Mouse (Mus musculus): ENCODE measurements around the gene Dao. TPM values are rescaled to one million over a fixed set of nuclear protein-coding genes. Genes with fewer than 3 reads are reported as not detected.

The Dao gene
- polyA plus RNA-seq, 1 experiment = 0.06 TPM

GRCm38 (mm10) chr5:114067982-114068381 is 64.5 kb downstream of the Dao start:
- peak overlapping the region; percentile 90 for H3K4me3 ChIP-seq (ENCODE audit: control insufficient read depth, low read depth, low read length)
- TF ChIP-seq CTCF (IDR thresholded peaks at IDR 0.05; ENCODE audit: control insufficient read depth, insufficient read depth, insufficient replicate concordance, low read depth, low read length) (no peak), POLR2A (IDR thresholded peaks at IDR 0.05; ENCODE audit: control insufficient read depth, low read depth, low read length) (no peak)
- H3K36me3 ChIP-seq (ENCODE audit: control insufficient read depth, insufficient read depth, low read length) = no peaks in the 10 kb centered on the region
- no peak overlapping the region for H3K27ac ChIP-seq (ENCODE audit: control insufficient read depth, insufficient read depth, low read depth, low read length)
- no peaks in the 10 kb centered on the region for H3K27me3 ChIP-seq (ENCODE audit: control insufficient read depth, insufficient read depth, low read length)
- H3K4me1 ChIP-seq (ENCODE audit: control insufficient read depth, insufficient read depth, low read length) = peaks cover 2% of the 10 kb centered on the region; the same call in 1 of the 2 replicates

DNA sequence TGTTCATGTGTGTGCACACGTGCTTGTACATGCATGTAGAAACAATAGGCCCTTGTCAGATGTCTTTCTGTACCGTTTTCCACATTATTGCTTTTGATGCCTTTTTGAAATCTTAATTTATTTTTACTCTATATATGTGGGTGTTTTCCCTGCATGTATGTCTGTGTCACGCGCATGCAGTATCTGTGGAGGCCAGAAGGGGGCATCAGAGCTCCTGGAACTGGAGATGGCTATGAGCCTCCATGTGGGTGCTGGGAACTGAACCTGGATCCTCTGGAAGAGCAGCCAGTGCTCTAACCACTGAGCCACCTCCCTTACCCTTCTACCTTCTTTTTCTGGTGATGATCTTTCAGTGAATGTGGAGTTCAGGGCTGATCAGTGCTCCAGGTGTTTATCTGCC is 67.4 kb downstream of the Dao start:
- H3K27ac ChIP-seq (ENCODE audit: control insufficient read depth, insufficient read depth, low read depth, low read length) = no peak overlapping the region
- H3K27me3 ChIP-seq (ENCODE audit: control insufficient read depth, insufficient read depth, low read length) = no peaks in the 10 kb centered on the region
- TF ChIP-seq CTCF (IDR thresholded peaks at IDR 0.05; ENCODE audit: control insufficient read depth, insufficient read depth, insufficient replicate concordance, low read depth, low read length) (no peak), POLR2A (IDR thresholded peaks at IDR 0.05; ENCODE audit: control insufficient read depth, low read depth, low read length) (no peak)
- peaks cover under 1% of the 10 kb centered on the region; the same call in 1 of the 2 replicates for H3K4me1 ChIP-seq (ENCODE audit: control insufficient read depth, insufficient read depth, low read length)
- H3K4me3 ChIP-seq (ENCODE audit: control insufficient read depth, low read depth, low read length) = no peak overlapping the region
- H3K36me3 ChIP-seq (ENCODE audit: control insufficient read depth, insufficient read depth, low read length) = no peaks in the 10 kb centered on the region

GRCm38 (mm10) chr5:114072262-114072661 is 68.8 kb downstream of the Dao start:
- Histone ChIP-seq H3K4me3 (ENCODE audit: control insufficient read depth, low read depth, low read length) (no peak overlapping the region), H3K36me3 (ENCODE audit: control insufficient read depth, insufficient read depth, low read length) (no peaks in the 10 kb centered on the region), H3K4me1 (ENCODE audit: control insufficient read depth, insufficient read depth, low read length) (no peaks in the 10 kb centered on the region), H3K27me3 (ENCODE audit: control insufficient read depth, insufficient read depth, low read length) (no peaks in the 10 kb centered on the region), H3K27ac (ENCODE audit: control insufficient read depth, insufficient read depth, low read depth, low read length) (no peak overlapping the region)
- TF ChIP-seq CTCF (IDR thresholded peaks at IDR 0.05; ENCODE audit: control insufficient read depth, insufficient read depth, insufficient replicate concordance, low read depth, low read length) (no peak), POLR2A (IDR thresholded peaks at IDR 0.05; ENCODE audit: control insufficient read depth, low read depth, low read length) (no peak)

Other genes with a start within 250 kb of the Dao start
- gene Sart3, start 231.2 kb upstream of the Dao start, polyA plus RNA-seq (2012; rRNA removed) = 11.5 and 13.8 TPM in 2 replicates
- gene Iscu, start 231.0 kb upstream of the Dao start, polyA plus RNA-seq (2012; rRNA removed) = 136 and 138 TPM in 2 replicates
- 0.38 and 0.59 TPM in 2 replicates for gene Tmem119, start 203.2 kb upstream of the Dao start, polyA plus RNA-seq (2012; rRNA removed)
- 11.7 and 12.9 TPM in 2 replicates for gene Selplg, start 171.1 kb upstream of the Dao start, polyA plus RNA-seq (2012; rRNA removed)
- 12.9 and 13.2 TPM in 2 replicates for gene Coro1c, start 94.9 kb upstream of the Dao start, polyA plus RNA-seq (2012; rRNA removed)
- 4.1 and 5.0 TPM in 2 replicates for gene Ssh1, start 9.8 kb upstream of the Dao start, polyA plus RNA-seq (2012; rRNA removed)
- gene Usp30, start 61.8 kb downstream of the Dao start, polyA plus RNA-seq (2012; rRNA removed) = 71.5 and 85.1 TPM in 2 replicates
- gene Svop, start 87.9 kb downstream of the Dao start, polyA plus RNA-seq (2012; rRNA removed) = 21.9 and 27.0 TPM in 2 replicates
- 2.2 and 3.1 TPM in 2 replicates for gene Alkbh2, start 124.5 kb downstream of the Dao start, polyA plus RNA-seq (2012; rRNA removed)
- gene Ung, start 126.7 kb downstream of the Dao start, polyA plus RNA-seq (2012; rRNA removed) = 8.2 and 9.4 TPM in 2 replicates
- gene Acacb, start 142.8 kb downstream of the Dao start, polyA plus RNA-seq (2012; rRNA removed) = 3.0 and 4.6 TPM in 2 replicates

Data from testis, adult 2 months (tissue).